Mouse (Mus musculus) C2C12 (cell line): ENCODE data around the gene Celsr3. TPM values are rescaled to one million over a fixed set of nuclear protein-coding genes. Genes with fewer than 3 reads are reported as not detected.

Source experiments
- H3K27me3 ChIP-seq: one replicate; pipeline ENCODE4 v1.6.1; 2011; ENCODE audit not compliant: control insufficient read depth, insufficient read depth, insufficient read length
- H3K36me3 ChIP-seq: one replicate; pipeline ENCODE4 v1.6.1; 2011; ENCODE audit not compliant: control insufficient read depth, insufficient read depth
- H3K4me3 ChIP-seq: one replicate; pipeline ENCODE4 v1.5.1; 2011; ENCODE audit warnings: mild to moderate bottlenecking, control low read depth; ENCODE audit not compliant: poor library complexity, insufficient read depth, severe bottlenecking
- H3K79me2 ChIP-seq: one replicate; pipeline ENCODE4 v1.6.1; 2011; ENCODE audit not compliant: control insufficient read depth, insufficient read depth
- H3K79me3 ChIP-seq: one replicate; pipeline ENCODE4 v1.6.1; 2011; ENCODE audit warnings: low read depth, control low read depth
- H3ac ChIP-seq: one replicate; pipeline ENCODE3; 2011; ENCODE audit warnings: low read depth; ENCODE audit not compliant: control insufficient read depth, insufficient read length
- CEBPB ChIP-seq: IDR thresholded peaks from one replicate; pipeline ENCODE4 v1.6.1; 2011; ENCODE audit warnings: low read depth, mild to moderate bottlenecking, control low read depth, moderate library complexity
- CTCF ChIP-seq: IDR thresholded peaks from one replicate; pipeline ENCODE4 v1.5.1; 2011; ENCODE audit not compliant: control insufficient read depth, insufficient read depth, insufficient read length
- FOSL1 ChIP-seq: IDR thresholded peaks from one replicate; pipeline ENCODE4 v1.8.0; 2011; ENCODE audit warnings: mild to moderate bottlenecking, low read length; ENCODE audit not compliant: poor library complexity, insufficient read depth, severe bottlenecking
- MAX ChIP-seq: IDR thresholded peaks from one replicate; pipeline ENCODE4 v1.6.1; 2011; ENCODE audit warnings: mild to moderate bottlenecking, control low read depth
- MYOD1 ChIP-seq: IDR thresholded peaks from one replicate; pipeline ENCODE4 v1.6.1; 2011; ENCODE audit warnings: low read depth; ENCODE audit not compliant: control insufficient read depth, insufficient read length
- MYOG ChIP-seq: IDR thresholded peaks from one replicate; pipeline ENCODE4 v1.6.1; 2011; ENCODE audit not compliant: control insufficient read depth, insufficient read length; ENCODE audit errors: extremely low read depth
- USF1 ChIP-seq: IDR thresholded peaks from one replicate; pipeline ENCODE4 v1.6.1; 2011; ENCODE audit warnings: low read depth, mild to moderate bottlenecking, control low read depth, moderate library complexity
- polyA plus RNA-seq: library from polyadenylated mRNA; unstranded; fragments of >200 nt; fragmentation: generic; extraction: Trizol; gene quantifications from one replicate; pipeline ENCODE4 v1.2.1, GENCODE M21; 2012; ENCODE audit warnings: missing spikeins

Celsr3 gene
- polyA plus RNA-seq, 1 experiment = 0.05 TPM

DNA sequence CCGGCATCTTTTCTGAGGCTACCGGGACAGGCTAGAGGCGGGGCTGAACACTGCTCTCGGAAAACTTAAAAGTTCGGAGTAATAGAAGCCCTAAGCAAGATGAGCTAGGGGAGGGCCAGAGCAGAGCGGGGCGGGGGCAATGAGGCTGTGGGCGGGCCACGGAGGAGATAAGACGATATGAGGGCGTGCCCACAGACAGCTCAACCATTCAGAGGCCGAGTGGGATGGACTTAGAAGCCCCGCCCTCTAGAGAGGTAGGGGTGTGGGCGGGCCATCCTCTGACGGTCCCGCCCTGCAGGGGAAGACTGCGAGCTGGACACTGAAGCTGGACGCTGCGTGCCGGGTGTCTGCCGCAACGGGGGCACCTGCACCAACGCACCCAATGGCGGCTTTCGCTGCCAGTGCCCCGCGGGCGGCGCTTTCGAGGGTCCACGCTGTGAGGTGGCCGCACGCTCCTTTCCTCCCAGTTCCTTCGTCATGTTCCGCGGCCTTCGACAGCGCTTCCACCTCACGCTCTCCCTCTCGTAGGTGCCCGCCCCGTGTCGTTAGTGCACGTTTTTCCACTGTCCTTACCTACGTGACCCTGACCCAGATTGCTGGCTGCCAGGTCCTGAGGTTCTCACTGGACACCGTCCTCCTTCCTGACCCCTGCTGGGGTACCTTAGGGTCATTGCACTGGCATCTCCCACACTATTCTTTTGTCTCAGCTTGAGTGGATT, 6.4 kb downstream of the Celsr3 start:
- TF ChIP-seq CEBPB = no peak
- no peak for TF ChIP-seq FOSL1
- no peak for TF ChIP-seq MAX
- no peak for TF ChIP-seq MYOD1
- TF ChIP-seq MYOG = no peak
- no peak for TF ChIP-seq CTCF
- TF ChIP-seq USF1 = no peak
- Histone ChIP-seq H3K36me3 (no peaks in the 10 kb centered on the region), H3K79me2 (no peaks in the 10 kb centered on the region), H3K27me3 (peaks cover 72% of the 10 kb centered on the region), H3K4me3 (peak overlapping the region; percentile 14), H3K79me3 (no peaks in the 10 kb centered on the region), H3ac (no peak overlapping the region)

GRCm38 (mm10) chr9:108842989-108843388, 16.9 kb downstream of the Celsr3 start:
- Histone ChIP-seq H3K4me3 (no peak overlapping the region), H3K36me3 (no peaks in the 10 kb centered on the region), H3K27me3 (peaks cover 32% of the 10 kb centered on the region), H3K79me2 (no peaks in the 10 kb centered on the region), H3ac (no peak overlapping the region), H3K79me3 (no peaks in the 10 kb centered on the region)
- TF ChIP-seq CTCF = peak; percentile 20
- TF ChIP-seq FOSL1 = no peak

DNA sequence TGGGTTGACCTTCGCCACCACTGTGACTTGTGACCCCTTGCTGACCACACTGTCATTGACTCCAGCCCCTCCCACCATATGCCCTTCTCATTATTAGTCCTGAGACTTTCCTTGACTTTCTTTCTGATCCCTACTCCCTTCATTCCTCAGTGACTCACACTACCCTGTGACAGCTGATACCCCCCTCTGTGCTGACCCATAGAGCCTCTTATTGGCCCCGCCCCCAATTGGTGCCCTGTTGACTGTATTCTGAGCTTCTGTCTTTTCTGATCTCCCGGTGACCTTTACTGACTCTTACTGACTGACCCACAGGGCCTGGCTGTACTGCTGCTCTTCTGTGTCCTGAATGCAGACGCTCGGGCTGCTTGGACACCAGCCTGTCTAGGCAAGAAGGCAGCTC, 19.3 kb downstream of the Celsr3 start:
- no peaks in the 10 kb centered on the region for H3K36me3 ChIP-seq
- peaks cover 21% of the 10 kb centered on the region for H3K27me3 ChIP-seq
- no peaks in the 10 kb centered on the region for H3K79me3 ChIP-seq
- H3ac ChIP-seq = no peak overlapping the region
- H3K4me3 ChIP-seq = no peak overlapping the region
- TF ChIP-seq CTCF = no peak
- TF ChIP-seq CEBPB = no peak
- TF ChIP-seq FOSL1 = no peak
- TF ChIP-seq MYOD1 = peak; percentile 58
- TF ChIP-seq USF1 = no peak
- H3K79me2 ChIP-seq = no peaks in the 10 kb centered on the region

GRCm38 (mm10) chr9:108847374-108847773, 21.3 kb downstream of the Celsr3 start:
- Histone ChIP-seq H3K79me2 (no peaks in the 10 kb centered on the region), H3K4me3 (no peak overlapping the region), H3ac (no peak overlapping the region), H3K36me3 (no peaks in the 10 kb centered on the region), H3K79me3 (no peaks in the 10 kb centered on the region), H3K27me3 (peaks cover 9% of the 10 kb centered on the region)
- TF ChIP-seq MAX (no peak), MYOD1 (no peak), MYOG (no peak), USF1 (no peak)

GRCm38 (mm10) chr9:108848419-108848818, 22.3 kb downstream of the Celsr3 start:
- TF ChIP-seq MAX = no peak
- TF ChIP-seq CTCF = no peak
- no peak for TF ChIP-seq USF1
- no peak for TF ChIP-seq FOSL1
- no peak for TF ChIP-seq MYOG
- no peak for TF ChIP-seq CEBPB
- no peak for TF ChIP-seq MYOD1
- no peak overlapping the region for H3ac ChIP-seq
- H3K79me3 ChIP-seq = no peaks in the 10 kb centered on the region
- no peak overlapping the region for H3K4me3 ChIP-seq
- H3K79me2 ChIP-seq = no peaks in the 10 kb centered on the region
- peaks cover 9% of the 10 kb centered on the region for H3K27me3 ChIP-seq
- H3K36me3 ChIP-seq = no peaks in the 10 kb centered on the region

DNA sequence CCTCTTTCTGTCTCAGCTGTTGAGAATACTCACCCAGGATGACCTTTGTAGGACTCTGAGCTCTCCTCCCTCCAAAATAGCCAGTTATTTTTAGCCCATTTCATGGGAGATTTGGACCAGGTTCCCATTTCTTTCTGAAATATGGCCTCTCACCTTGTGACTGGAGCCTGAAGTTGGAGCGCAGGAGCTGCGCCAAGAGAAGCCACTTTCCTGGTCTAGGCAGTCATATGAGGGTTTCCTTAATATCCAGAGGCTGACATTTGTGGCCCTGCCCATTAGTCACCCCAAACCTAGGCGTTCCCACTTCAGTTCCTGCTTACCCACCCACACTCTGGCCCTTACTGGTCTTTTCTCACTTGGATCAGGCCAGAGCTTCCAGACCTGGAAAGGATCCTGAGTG, 26.9 kb downstream of the Celsr3 start, which contains the start of gene Slc26a6:
Gene Slc26a6 (plus strand): TSS at position 308 of the 400 bp plus-strand sequence.
- H3K79me2 ChIP-seq = no peaks in the 10 kb centered on the region
- no peak for TF ChIP-seq CTCF
- no peak for TF ChIP-seq MYOD1
- TF ChIP-seq CEBPB = no peak
- no peak for TF ChIP-seq USF1
- TF ChIP-seq MAX = no peak
- no peak for TF ChIP-seq MYOG
- H3K79me3 ChIP-seq = no peaks in the 10 kb centered on the region
- H3K36me3 ChIP-seq = no peaks in the 10 kb centered on the region
- H3K4me3 ChIP-seq = peak within 1 kb of the TSS; percentile 56
- peak within 1 kb of the TSS; percentile 66 for H3ac ChIP-seq
- H3K27me3 ChIP-seq = peaks cover 9% of the 10 kb centered on the region
